Mouse (Mus musculus) stomach, embryonic 15.5 days (tissue): ENCODE results near the gene Adamts16. TPM values are rescaled to one million over a fixed set of nuclear protein-coding genes. Genes with fewer than 3 reads are reported as not detected.

Experiments used
- ATAC-seq: fragments of 200-750 bp; cut with Nextera tagmentation; 2 replicates; pipeline ENCODE4 v1.8.0; 2017; ENCODE audit warnings: low read depth, moderate number of reproducible peaks, moderate TSS enrichment; ENCODE audit not compliant: insufficient read depth, low FRiP score
- H3K27ac ChIP-seq: fragments of 300-500 bp; sonication (generic); 2 replicates; pipeline ENCODE4 v1.5.1; 2015; ENCODE audit warnings: mild to moderate bottlenecking, inconsistent platforms
- H3K27me3 ChIP-seq: fragments of 300-500 bp; sonication (generic); replicated peaks from 2 replicates; pipeline ENCODE4 v1.6.1; 2015; ENCODE audit warnings: inconsistent platforms
- H3K36me3 ChIP-seq: fragments of 300-500 bp; sonication (generic); 2 replicates; pipeline ENCODE4 v1.6.1; 2015; ENCODE audit warnings: inconsistent platforms
- H3K4me1 ChIP-seq: fragments of 300-500 bp; sonication (generic); 2 replicates; pipeline ENCODE4 v1.6.1; 2015; ENCODE audit warnings: inconsistent platforms
- H3K4me2 ChIP-seq: fragments of 300-500 bp; sonication (generic); 2 replicates; pipeline ENCODE4 v1.6.1; 2015; ENCODE audit warnings: mild to moderate bottlenecking, inconsistent platforms
- H3K4me3 ChIP-seq: fragments of 300-500 bp; sonication (generic); replicated peaks from 2 replicates; pipeline ENCODE4 v1.5.1; 2015; ENCODE audit warnings: inconsistent platforms
- H3K9ac ChIP-seq: fragments of 300-500 bp; sonication (generic); 2 replicates; pipeline ENCODE4 v1.6.1; 2015; ENCODE audit warnings: inconsistent platforms
- H3K9me3 ChIP-seq: fragments of 300-500 bp; sonication (generic); 2 replicates; pipeline ENCODE4 v1.6.1; 2016; ENCODE audit warnings: inconsistent platforms
- WGBS: fragments of 180-500 bp; shearing (Covaris S2); methylation state at CpG from one replicate; pipeline ENCODE4 v1.1.7; 2015; 5-methylcytosine and 5-hydroxymethylcytosine counted together
- polyA plus RNA-seq: library from polyadenylated mRNA; unstranded; fragments of >200 nt; fragmentation: Nextera tagmentation; extraction: Ambion mirVana; gene quantifications from 2 replicates; pipeline ENCODE4 v1.2.1, GENCODE M21; 2015

Adamts16 gene
- polyA plus RNA-seq, 1 experiment from 2014 or later, result 2.6 TPM

- Histone ChIP-seq H3K36me3 (no peaks in the 10 kb centered on the region), H3K4me1 (no peaks in the 10 kb centered on the region), H3K27me3 (no peaks in the 10 kb centered on the region), H3K9me3 (no peaks in the 10 kb centered on the region), H3K27ac (no peak overlapping the region), H3K4me3 (no peak overlapping the region), H3K4me2 (no peak overlapping the region), H3K9ac (no peak overlapping the region)
- 75% methylated on average over 4 of the region's 4 CpGs for WGBS
- ATAC-seq, result no peak
These were observed 14.1 kb downstream of the Adamts16 start for GRCm38 (mm10) chr13:70827507-70827906.

GRCm38 (mm10) chr13:70825265-70825664, 16.3 kb downstream of the Adamts16 start:
- Histone ChIP-seq H3K4me3 (no peak overlapping the region), H3K27me3 (no peaks in the 10 kb centered on the region), H3K4me1 (no peaks in the 10 kb centered on the region), H3K4me2 (no peak overlapping the region), H3K36me3 (no peaks in the 10 kb centered on the region), H3K9me3 (no peaks in the 10 kb centered on the region), H3K27ac (no peak overlapping the region), H3K9ac (no peak overlapping the region)
- 47% methylated on average over 5 of the region's 5 CpGs for WGBS
- no peak for ATAC-seq

- Histone ChIP-seq H3K4me3 (no peak overlapping the region), H3K4me2 (no peak overlapping the region), H3K36me3 (no peaks in the 10 kb centered on the region), H3K4me1 (no peaks in the 10 kb centered on the region), H3K27me3 (no peaks in the 10 kb centered on the region), H3K9ac (no peak overlapping the region), H3K27ac (no peak overlapping the region), H3K9me3 (no peaks in the 10 kb centered on the region)
- 42% methylated on average over 8 of the region's 8 CpGs for WGBS
- no peak for ATAC-seq
These were observed 17.9 kb downstream of the Adamts16 start for GRCm38 (mm10) chr13:70823757-70824156.

- H3K9me3 ChIP-seq, result no peaks in the 10 kb centered on the region
- H3K27ac ChIP-seq, result no peak overlapping the region
- H3K9ac ChIP-seq, result no peak overlapping the region
- H3K4me1 ChIP-seq, result no peaks in the 10 kb centered on the region
- no peak overlapping the region for H3K4me2 ChIP-seq
- H3K36me3 ChIP-seq, result no peaks in the 10 kb centered on the region
- H3K4me3 ChIP-seq, result no peak overlapping the region
- no peaks in the 10 kb centered on the region for H3K27me3 ChIP-seq
- ATAC-seq, result no peak
- WGBS, result 81% methylated on average over 5 of the region's 5 CpGs
These were observed 22.6 kb downstream of the Adamts16 start for GRCm38 (mm10) chr13:70818982-70819381.

- Histone ChIP-seq H3K9ac (no peak overlapping the region), H3K4me1 (no peaks in the 10 kb centered on the region), H3K36me3 (no peaks in the 10 kb centered on the region), H3K4me2 (no peak overlapping the region), H3K27me3 (no peaks in the 10 kb centered on the region), H3K4me3 (no peak overlapping the region), H3K9me3 (no peaks in the 10 kb centered on the region), H3K27ac (no peak overlapping the region)
- no peak for ATAC-seq
- 23% methylated on average over 3 of the region's 3 CpGs for WGBS
These were observed 27.2 kb downstream of the Adamts16 start for GRCm38 (mm10) chr13:70814423-70814822.

GRCm38 (mm10) chr13:70805506-70805905, 36.1 kb downstream of the Adamts16 start:
- Histone ChIP-seq H3K4me1 (no peaks in the 10 kb centered on the region), H3K27me3 (no peaks in the 10 kb centered on the region), H3K9ac (no peak overlapping the region), H3K4me3 (no peak overlapping the region), H3K4me2 (no peak overlapping the region), H3K36me3 (no peaks in the 10 kb centered on the region), H3K9me3 (no peaks in the 10 kb centered on the region), H3K27ac (no peak overlapping the region)
- no peak for ATAC-seq
- 89% methylated on average over 3 of the region's 3 CpGs for WGBS

GRCm38 (mm10) chr13:70802849-70803248, 38.8 kb downstream of the Adamts16 start:
- no peak for ATAC-seq
- no peaks in the 10 kb centered on the region for H3K27me3 ChIP-seq
- no peaks in the 10 kb centered on the region for H3K4me1 ChIP-seq
- no peak overlapping the region for H3K4me3 ChIP-seq
- H3K9ac ChIP-seq, result no peak overlapping the region
- no peak overlapping the region for H3K27ac ChIP-seq
- H3K4me2 ChIP-seq, result no peak overlapping the region
- 77% methylated on average over 1 of the region's 1 CpGs for WGBS
- H3K36me3 ChIP-seq, result no peaks in the 10 kb centered on the region
- no peaks in the 10 kb centered on the region for H3K9me3 ChIP-seq

- Histone ChIP-seq H3K4me3 (no peak overlapping the region), H3K36me3 (no peaks in the 10 kb centered on the region), H3K27ac (no peak overlapping the region), H3K27me3 (no peaks in the 10 kb centered on the region), H3K4me1 (peaks cover 2% of the 10 kb centered on the region; the same call in 1 of the 2 replicates), H3K4me2 (no peak overlapping the region), H3K9ac (no peak overlapping the region; the same call in 1 of the 2 replicates), H3K9me3 (no peaks in the 10 kb centered on the region)
- 74% methylated on average over 3 of the region's 3 CpGs for WGBS
- no peak for ATAC-seq
These were observed 42.3 kb downstream of the Adamts16 start for GRCm38 (mm10) chr13:70799322-70799721.

- Histone ChIP-seq H3K36me3 (no peaks in the 10 kb centered on the region), H3K9ac (no peak overlapping the region), H3K4me1 (peaks cover 4% of the 10 kb centered on the region; the same call in 1 of the 2 replicates), H3K4me2 (no peak overlapping the region), H3K27ac (no peak overlapping the region), H3K4me3 (no peak overlapping the region), H3K9me3 (no peaks in the 10 kb centered on the region), H3K27me3 (no peaks in the 10 kb centered on the region)
- ATAC-seq, result no peak
- 72% methylated on average over 5 of the region's 5 CpGs for WGBS
These were observed 43.2 kb downstream of the Adamts16 start for GRCm38 (mm10) chr13:70798396-70798795.

GRCm38 (mm10) chr13:70794074-70794572, 47.5 kb downstream of the Adamts16 start:
- Histone ChIP-seq H3K27ac (0 out of 2 replicates have a peak overlapping the region, but pooled peaks have one; percentile 60), H3K36me3 (no peaks in the 10 kb centered on the region), H3K4me3 (no peak overlapping the region), H3K27me3 (no peaks in the 10 kb centered on the region), H3K4me2 (0 out of 2 replicates have a peak overlapping the region, but pooled peaks have one; percentile 6), H3K9ac (no peak overlapping the region), H3K9me3 (no peaks in the 10 kb centered on the region), H3K4me1 (peaks cover 4% of the 10 kb centered on the region; the same call in 1 of the 2 replicates)
- 28% methylated on average over 8 of the region's 8 CpGs for WGBS
- peak; percentile 70 for ATAC-seq

GRCm38 (mm10) chr13:70793660-70794059, 48.0 kb downstream of the Adamts16 start:
- peaks cover 4% of the 10 kb centered on the region; the same call in 1 of the 2 replicates for H3K4me1 ChIP-seq
- H3K27ac ChIP-seq, result no peak overlapping the region
- no peaks in the 10 kb centered on the region for H3K27me3 ChIP-seq
- 47% methylated on average over 4 of the region's 4 CpGs for WGBS
- H3K4me2 ChIP-seq, result no peak overlapping the region
- H3K9me3 ChIP-seq, result no peaks in the 10 kb centered on the region
- no peaks in the 10 kb centered on the region for H3K36me3 ChIP-seq
- no peak overlapping the region for H3K9ac ChIP-seq
- ATAC-seq, result peak; percentile 48; the same call in 1 of the 2 replicates
- H3K4me3 ChIP-seq, result no peak overlapping the region

GRCm38 (mm10) chr13:70792950-70793349, 48.7 kb downstream of the Adamts16 start:
- H3K9ac ChIP-seq, result no peak overlapping the region
- no peak overlapping the region for H3K27ac ChIP-seq
- H3K4me3 ChIP-seq, result no peak overlapping the region
- peaks cover 4% of the 10 kb centered on the region; the same call in 1 of the 2 replicates for H3K4me1 ChIP-seq
- 84% methylated on average over 7 of the region's 7 CpGs for WGBS
- H3K27me3 ChIP-seq, result no peaks in the 10 kb centered on the region
- no peak for ATAC-seq
- H3K4me2 ChIP-seq, result no peak overlapping the region
- H3K9me3 ChIP-seq, result no peaks in the 10 kb centered on the region
- H3K36me3 ChIP-seq, result no peaks in the 10 kb centered on the region

- no peak overlapping the region for H3K27ac ChIP-seq
- peaks cover 4% of the 10 kb centered on the region; the same call in 1 of the 2 replicates for H3K4me1 ChIP-seq
- WGBS, result 53% methylated on average over 1 of the region's 1 CpGs
- H3K27me3 ChIP-seq, result no peaks in the 10 kb centered on the region
- ATAC-seq, result no peak
- no peak overlapping the region for H3K9ac ChIP-seq
- no peaks in the 10 kb centered on the region for H3K36me3 ChIP-seq
- no peaks in the 10 kb centered on the region for H3K9me3 ChIP-seq
- no peak overlapping the region for H3K4me3 ChIP-seq
- H3K4me2 ChIP-seq, result no peak overlapping the region
These were observed 51.8 kb downstream of the Adamts16 start for GRCm38 (mm10) chr13:70789806-70790205.
